Mouse (Mus musculus) heart, adult 2 months (tissue): ENCODE measurements around the gene Tomm6. TPM values are rescaled to one million over a fixed set of nuclear protein-coding genes. Genes with fewer than 3 reads are reported as not detected.

Experiments
- DNase-seq, 2 experiments: peaks; one replicate each; pipeline ENCODE4 v3.0.0; 2021
- H3K27ac ChIP-seq: fragments of 200-600 bp; 2 replicates; pipeline ENCODE4 v1.8.1; 2022
- H3K27me3 ChIP-seq: fragments of 200-500 bp; 2 replicates; pipeline ENCODE4 v1.6.1; 2012; ENCODE audit warnings: mild to moderate bottlenecking, low read length, inconsistent platforms, mixed read lengths; ENCODE audit not compliant: control insufficient read depth, insufficient read depth
- H3K36me3 ChIP-seq: fragments of 200-500 bp; 2 replicates; pipeline ENCODE4 v1.6.1; 2012; ENCODE audit warnings: low read length, inconsistent platforms; ENCODE audit not compliant: control insufficient read depth, insufficient read depth
- H3K4me1 ChIP-seq: fragments of 200-500 bp; 2 replicates; pipeline ENCODE4 v1.6.1; 2011; ENCODE audit warnings: low read length; ENCODE audit not compliant: control insufficient read depth, insufficient read depth
- H3K4me3 ChIP-seq: fragments of 200-600 bp; 2 replicates; pipeline ENCODE4 v1.8.1; 2022
- H3K79me2 ChIP-seq: fragments of 200-500 bp; replicated peaks from 2 replicates; pipeline ENCODE4 v1.6.1; 2012; ENCODE audit warnings: mild to moderate bottlenecking, inconsistent platforms, low read length, moderate library complexity, mixed read lengths; ENCODE audit not compliant: control insufficient read depth, insufficient read depth
- H3K9ac ChIP-seq: fragments of 200-500 bp; 2 replicates; pipeline ENCODE4 v1.6.1; 2012; ENCODE audit warnings: low read depth, mild to moderate bottlenecking, control low read depth, inconsistent platforms, low read length, mixed read lengths
- CTCF ChIP-seq: fragments of 200-600 bp; IDR thresholded peaks from 2 replicates; pipeline ENCODE4 v1.8.1; 2022; ENCODE audit warnings: antibody characterized with exemption, mild to moderate bottlenecking, moderate library complexity
- EP300 ChIP-seq: fragments of 200-500 bp; IDR thresholded peaks from 2 replicates; pipeline ENCODE4 v1.6.1; 2011; ENCODE audit warnings: low read depth, low read length, control low read depth; ENCODE audit not compliant: insufficient read depth
- POLR2A ChIP-seq: fragments of 200-500 bp; IDR thresholded peaks from 2 replicates; pipeline ENCODE4 v1.6.1; 2011; ENCODE audit warnings: mild to moderate bottlenecking, low read depth, low read length, control low read depth; ENCODE audit not compliant: insufficient read depth
- WGBS: fragments of 180-500 bp; shearing (Covaris S2); methylation state at CpG from one replicate; pipeline ENCODE4 v1.1.7; 2018; 5-methylcytosine and 5-hydroxymethylcytosine counted together
- intact Hi-C: fragments of 180-260 bp; cut with DNase I; formaldehyde crosslinking; loops from one replicate; pipeline ENCODE4 v1.15.1; 2025
- polyA plus RNA-seq: library from polyadenylated mRNA; depleted of rRNA; stranded (reverse); fragments of >200 nt; gene quantifications from 2 replicates; pipeline ENCODE4 v1.2.3, GENCODE M21; 2012
- total RNA-seq, 2 experiments: library from RNA; stranded (reverse); gene quantifications; 2 replicates each; pipeline ENCODE4 v1.2.3; 2021

Tomm6 gene
- total and polyA plus RNA-seq, 3 experiments = 68.1 to 125 (median 113) TPM

GRCm38 (mm10) chr17:47687409-47688343, 510 bp downstream of the Tomm6 start:
- TF ChIP-seq EP300 = peak; percentile 76; the same call in 1 of the 2 replicates
- peak; percentile 81; the same call in 1 of the 2 replicates for TF ChIP-seq POLR2A
- TF ChIP-seq CTCF = no peak
- 1% methylated on average over 70 of the region's 70 CpGs for WGBS
- peak overlapping the region; percentile 92 for H3K27ac ChIP-seq
- H3K4me1 ChIP-seq = no peaks in the 10 kb centered on the region
- no peaks in the 10 kb centered on the region for H3K36me3 ChIP-seq
- H3K79me2 ChIP-seq = no peaks in the 10 kb centered on the region
- H3K9ac ChIP-seq = peak overlapping the region; percentile 68
- peak; percentile 94 to 97 for DNase-seq
- peak overlapping the region; percentile 88 for H3K4me3 ChIP-seq
- intact Hi-C loops = loop anchor here (1.0 kb wide), 1 partner anchor 58 kb away; no protein-coding TSS in a partner anchor
- H3K27me3 ChIP-seq = no peaks in the 10 kb centered on the region

DNA sequence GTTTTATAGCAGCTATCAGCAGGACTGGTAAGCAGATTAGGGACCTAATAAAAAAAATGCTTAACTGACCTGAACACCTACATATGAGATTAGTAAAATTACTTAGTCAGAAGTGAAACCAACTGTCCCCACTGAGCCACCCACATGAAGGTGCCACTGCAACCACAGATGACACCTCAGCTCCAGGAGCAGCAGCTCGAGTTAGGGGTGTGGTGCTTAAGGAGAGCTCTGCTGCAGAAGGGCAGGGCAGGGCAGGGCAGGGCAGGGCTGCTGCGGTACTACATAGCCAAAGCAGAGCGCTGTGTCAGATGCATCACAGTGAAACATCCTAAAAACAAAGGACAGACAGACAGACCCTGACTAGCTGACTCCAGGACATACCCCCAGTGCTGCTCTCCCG, 5.3 kb downstream of the Tomm6 start:
- 79% methylated on average over 4 of the region's 4 CpGs for WGBS
- H3K79me2 ChIP-seq = no peaks in the 10 kb centered on the region
- no peak overlapping the region for H3K9ac ChIP-seq
- intact Hi-C loops = no loop called here
- no peaks in the 10 kb centered on the region for H3K4me1 ChIP-seq
- TF ChIP-seq POLR2A (no peak), EP300 (no peak), CTCF (no peak)
- no peaks in the 10 kb centered on the region for H3K27me3 ChIP-seq
- H3K36me3 ChIP-seq = no peaks in the 10 kb centered on the region
- no peak overlapping the region for H3K27ac ChIP-seq
- DNase-seq = no peak
- no peak overlapping the region for H3K4me3 ChIP-seq

DNA sequence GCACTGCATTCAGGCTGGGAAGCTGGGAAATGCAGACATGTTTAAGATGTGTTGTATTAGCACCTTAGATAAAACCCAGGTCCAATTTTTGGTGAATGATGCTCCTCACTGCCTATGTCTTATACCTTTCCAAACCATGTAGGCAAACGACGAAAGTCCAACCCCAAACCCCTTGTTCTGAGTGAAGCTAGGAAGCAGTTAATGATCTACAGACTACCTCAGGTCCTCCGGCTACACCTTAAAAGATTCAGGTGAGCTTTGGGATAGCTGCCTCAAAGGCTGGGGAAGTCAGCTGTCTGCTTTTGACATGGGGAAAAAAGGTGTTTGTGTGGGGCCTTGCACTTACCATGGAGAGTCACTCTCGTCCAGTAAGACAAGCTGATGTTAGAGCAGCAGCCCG, 9.5 kb downstream of the Tomm6 start:
- H3K4me3 ChIP-seq = no peak overlapping the region
- H3K27ac ChIP-seq = no peak overlapping the region
- no peak for DNase-seq
- intact Hi-C loops = loop anchor here (10.0 kb wide), 1 partner anchor 164 kb away; no protein-coding TSS in a partner anchor
- H3K79me2 ChIP-seq = no peaks in the 10 kb centered on the region
- no peaks in the 10 kb centered on the region for H3K4me1 ChIP-seq
- WGBS = 87% methylated on average over 5 of the region's 5 CpGs
- H3K27me3 ChIP-seq = no peaks in the 10 kb centered on the region
- no peak overlapping the region for H3K9ac ChIP-seq
- no peaks in the 10 kb centered on the region for H3K36me3 ChIP-seq
- TF ChIP-seq EP300 (no peak), POLR2A (no peak), CTCF (no peak)

DNA sequence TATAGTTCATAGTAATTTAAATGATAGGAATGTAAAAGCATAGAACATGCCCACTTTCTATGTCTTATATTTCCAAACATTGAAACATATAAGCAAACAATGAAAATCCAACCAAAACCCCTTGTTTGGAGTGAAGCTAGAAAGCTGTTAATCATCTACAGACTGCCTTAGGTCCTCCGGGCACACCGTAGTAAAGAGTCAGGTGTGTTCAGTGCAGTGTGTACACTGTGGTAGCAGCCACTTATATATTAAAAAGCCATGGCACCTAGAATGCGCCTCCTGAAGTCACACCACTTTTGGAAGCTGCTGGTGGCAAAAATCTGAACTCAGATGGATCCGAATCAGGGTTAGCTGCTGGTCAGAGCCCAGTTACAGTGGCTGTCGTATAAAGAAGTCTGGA, 9.9 kb downstream of the Tomm6 start:
- intact Hi-C loops = loop anchor here (10.0 kb wide), 1 partner anchor 163 kb away; no protein-coding TSS in a partner anchor
- DNase-seq = no peak
- Histone ChIP-seq H3K36me3 (no peaks in the 10 kb centered on the region), H3K27me3 (no peaks in the 10 kb centered on the region), H3K4me3 (no peak overlapping the region), H3K79me2 (no peaks in the 10 kb centered on the region), H3K27ac (no peak overlapping the region), H3K4me1 (no peaks in the 10 kb centered on the region), H3K9ac (no peak overlapping the region)
- 93% methylated on average over 5 of the region's 5 CpGs for WGBS
- no peak for TF ChIP-seq EP300
- TF ChIP-seq POLR2A = no peak
- no peak for TF ChIP-seq CTCF

DNA sequence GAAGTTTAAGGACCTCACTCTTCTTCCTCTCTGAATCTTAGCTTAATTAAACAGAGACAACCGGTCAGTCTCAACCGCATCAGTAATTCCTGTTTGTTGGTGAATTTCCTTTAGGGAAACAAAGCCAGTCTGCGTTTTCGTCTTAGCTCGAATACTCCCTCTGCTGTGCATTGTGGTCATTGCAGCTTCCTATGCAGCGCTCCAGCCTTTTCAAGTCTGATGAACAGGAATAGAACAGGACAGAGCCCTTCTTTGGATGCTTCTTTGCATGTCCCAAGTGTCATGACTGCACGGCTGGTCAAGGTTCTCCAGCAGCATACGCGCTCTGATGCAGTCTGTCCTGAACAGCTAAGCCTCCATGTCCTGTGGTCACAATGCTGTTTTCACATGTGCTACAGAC, 11.6 kb downstream of the Tomm6 start:
- peak; percentile 63 to 79 for DNase-seq
- H3K36me3 ChIP-seq = no peaks in the 10 kb centered on the region
- H3K79me2 ChIP-seq = no peaks in the 10 kb centered on the region
- no peaks in the 10 kb centered on the region; the same call in 1 of the 2 replicates for H3K4me1 ChIP-seq
- H3K27ac ChIP-seq = peak overlapping the region; percentile 30; the same call in 1 of the 2 replicates
- no peaks in the 10 kb centered on the region for H3K27me3 ChIP-seq
- H3K9ac ChIP-seq = no peak overlapping the region
- H3K4me3 ChIP-seq = no peak overlapping the region
- peak; percentile 44; the same call in 1 of the 2 replicates for TF ChIP-seq EP300
- TF ChIP-seq POLR2A = no peak
- TF ChIP-seq CTCF = no peak; the same call in 1 of the 2 replicates
- intact Hi-C loops = loop anchor here (1.0 to 10.0 kb wide), 3 partner anchors 62 to 203 kb away; no protein-coding TSS in a partner anchor
- 15% methylated on average over 9 of the region's 9 CpGs for WGBS
